Mouse (Mus musculus) heart, embryonic 13.5 days (tissue): Measurements from ENCODE around the gene Paqr5. TPM values are rescaled to one million over a fixed set of nuclear protein-coding genes. Genes with fewer than 3 reads are reported as not detected.

Source experiments
- ATAC-seq: fragments of 200-750 bp; cut with Nextera tagmentation; 2 replicates; pipeline ENCODE4 v1.8.0; 2017; ENCODE audit warnings: moderate TSS enrichment; ENCODE audit not compliant: insufficient number of reproducible peaks, low FRiP score, low TSS enrichment; ENCODE audit errors: extremely low read depth
- H3K27ac ChIP-seq: fragments of 300-500 bp; sonication (generic); replicated peaks from 2 replicates; pipeline ENCODE4 v1.5.1; 2015; ENCODE audit warnings: moderate library complexity, mild to moderate bottlenecking, inconsistent platforms
- H3K27me3 ChIP-seq: fragments of 300-500 bp; sonication (generic); replicated peaks from 2 replicates; pipeline ENCODE4 v1.6.1; 2015; ENCODE audit warnings: mild to moderate bottlenecking, inconsistent platforms
- H3K36me3 ChIP-seq: fragments of 300-500 bp; sonication (generic); 2 replicates; pipeline ENCODE4 v1.6.1; 2015; ENCODE audit warnings: mild to moderate bottlenecking, inconsistent platforms
- H3K4me1 ChIP-seq: fragments of 300-500 bp; sonication (generic); 2 replicates; pipeline ENCODE4 v1.6.1; 2015; ENCODE audit warnings: inconsistent platforms
- H3K4me2 ChIP-seq: fragments of 300-500 bp; sonication (generic); 2 replicates; pipeline ENCODE4 v1.6.1; 2015; ENCODE audit warnings: inconsistent platforms, mild to moderate bottlenecking, moderate library complexity
- H3K4me3 ChIP-seq: fragments of 300-500 bp; sonication (generic); 2 replicates; pipeline ENCODE4 v1.5.1; 2015; ENCODE audit warnings: moderate library complexity, mild to moderate bottlenecking, inconsistent platforms
- H3K9ac ChIP-seq: fragments of 300-500 bp; sonication (generic); 2 replicates; pipeline ENCODE4 v1.6.1; 2015; ENCODE audit warnings: inconsistent platforms, mild to moderate bottlenecking, moderate library complexity
- H3K9me3 ChIP-seq: fragments of 300-500 bp; sonication (generic); 2 replicates; pipeline ENCODE4 v1.6.1; 2016; ENCODE audit warnings: inconsistent platforms
- WGBS: fragments of 180-500 bp; shearing (Covaris S2); methylation state at CpG from one replicate; pipeline ENCODE4 v1.1.7; 2015; ENCODE audit warnings: mixed read lengths; 5-methylcytosine and 5-hydroxymethylcytosine counted together
- polyA plus RNA-seq: library from polyadenylated mRNA; unstranded; fragments of >200 nt; fragmentation: Nextera tagmentation; extraction: Ambion mirVana; gene quantifications from 2 replicates; pipeline ENCODE4 v1.2.1, GENCODE M21; 2015

Gene Paqr5
- polyA plus RNA-seq, 1 experiment from 2014 or later: 0.39 TPM

DNA sequence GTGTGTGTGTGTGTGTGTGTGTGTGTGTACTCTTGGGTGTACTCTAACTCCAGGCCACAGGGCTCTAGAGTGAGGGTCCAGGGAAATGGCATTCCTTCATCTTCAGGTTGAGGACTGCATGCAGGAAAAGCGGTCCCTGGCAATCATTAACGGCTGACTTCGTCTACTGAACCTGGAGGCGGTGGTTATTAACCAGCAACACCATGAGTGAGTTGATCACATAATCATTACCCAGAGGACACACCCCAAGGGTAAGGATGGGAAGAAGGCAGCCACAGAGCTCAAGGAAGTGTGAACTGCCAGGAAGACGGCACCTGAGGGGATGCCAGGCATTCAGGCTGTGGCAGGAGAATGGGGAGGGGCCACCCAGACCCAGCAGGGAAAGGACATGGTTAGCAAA is 18.3 kb downstream of the Paqr5 start:
- H3K9me3 ChIP-seq: no peaks in the 10 kb centered on the region
- no peaks in the 10 kb centered on the region for H3K36me3 ChIP-seq
- no peak overlapping the region for H3K9ac ChIP-seq
- peaks cover 24% of the 10 kb centered on the region for H3K4me1 ChIP-seq
- no peak for ATAC-seq
- peaks cover 17% of the 10 kb centered on the region; the same call in 1 of the 2 replicates for H3K27me3 ChIP-seq
- H3K4me2 ChIP-seq: no peak overlapping the region
- no peak overlapping the region for H3K27ac ChIP-seq
- H3K4me3 ChIP-seq: no peak overlapping the region
- WGBS: 66% methylated on average over 5 of the region's 5 CpGs

DNA sequence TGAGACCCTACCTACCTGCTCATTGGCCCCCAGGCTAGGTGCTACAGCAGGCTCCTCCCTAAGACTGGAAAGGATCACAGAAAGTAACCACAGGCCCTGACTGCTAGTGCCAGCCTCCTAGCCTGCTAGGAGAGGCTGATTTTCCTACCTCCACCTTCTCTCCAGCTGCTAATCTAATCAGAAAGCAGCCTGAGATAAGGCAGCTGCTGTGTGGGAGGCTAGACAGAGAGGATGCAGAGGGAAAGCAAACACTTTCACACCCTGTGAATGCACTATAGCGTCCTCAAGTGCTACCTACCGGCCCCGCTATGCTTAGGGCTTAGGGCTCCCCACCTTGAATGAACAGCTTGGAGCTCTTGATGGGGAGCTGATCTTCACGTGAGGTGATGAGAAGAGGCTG is 19.6 kb downstream of the Paqr5 start:
- Histone ChIP-seq H3K4me1 (peaks cover 24% of the 10 kb centered on the region), H3K27me3 (peaks cover 17% of the 10 kb centered on the region; the same call in 1 of the 2 replicates), H3K36me3 (no peaks in the 10 kb centered on the region), H3K4me2 (no peak overlapping the region), H3K9ac (no peak overlapping the region), H3K9me3 (no peaks in the 10 kb centered on the region), H3K4me3 (no peak overlapping the region), H3K27ac (no peak overlapping the region)
- WGBS: 17% methylated on average over 4 of the region's 4 CpGs
- no peak for ATAC-seq

DNA sequence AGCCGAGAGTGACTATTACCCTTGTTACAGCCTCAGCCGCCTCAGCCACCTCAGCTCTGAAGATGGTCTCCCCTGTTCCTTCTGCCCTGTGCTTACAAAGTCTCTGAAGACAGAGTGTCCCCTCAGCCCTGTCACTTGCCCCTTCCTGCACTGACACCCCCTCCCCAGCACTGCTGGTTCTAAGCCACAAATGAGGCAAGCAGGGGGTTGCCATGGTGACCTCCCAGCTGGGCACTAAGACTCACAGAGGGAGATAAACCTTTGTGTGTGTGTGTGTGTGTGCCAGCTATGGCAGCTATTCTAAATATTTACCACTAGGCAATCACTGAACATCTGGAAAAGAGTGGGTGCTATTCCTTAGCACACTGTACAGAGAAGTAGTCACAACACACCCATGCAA is 23.0 kb downstream of the Paqr5 start:
- Histone ChIP-seq H3K36me3 (no peaks in the 10 kb centered on the region), H3K4me3 (no peak overlapping the region), H3K4me1 (peaks cover 17% of the 10 kb centered on the region), H3K4me2 (no peak overlapping the region), H3K27me3 (peaks cover 18% of the 10 kb centered on the region; the same call in 1 of the 2 replicates), H3K9me3 (no peaks in the 10 kb centered on the region), H3K27ac (no peak overlapping the region), H3K9ac (no peak overlapping the region)
- 57% methylated on average over 2 of the region's 2 CpGs for WGBS
- no peak for ATAC-seq

DNA sequence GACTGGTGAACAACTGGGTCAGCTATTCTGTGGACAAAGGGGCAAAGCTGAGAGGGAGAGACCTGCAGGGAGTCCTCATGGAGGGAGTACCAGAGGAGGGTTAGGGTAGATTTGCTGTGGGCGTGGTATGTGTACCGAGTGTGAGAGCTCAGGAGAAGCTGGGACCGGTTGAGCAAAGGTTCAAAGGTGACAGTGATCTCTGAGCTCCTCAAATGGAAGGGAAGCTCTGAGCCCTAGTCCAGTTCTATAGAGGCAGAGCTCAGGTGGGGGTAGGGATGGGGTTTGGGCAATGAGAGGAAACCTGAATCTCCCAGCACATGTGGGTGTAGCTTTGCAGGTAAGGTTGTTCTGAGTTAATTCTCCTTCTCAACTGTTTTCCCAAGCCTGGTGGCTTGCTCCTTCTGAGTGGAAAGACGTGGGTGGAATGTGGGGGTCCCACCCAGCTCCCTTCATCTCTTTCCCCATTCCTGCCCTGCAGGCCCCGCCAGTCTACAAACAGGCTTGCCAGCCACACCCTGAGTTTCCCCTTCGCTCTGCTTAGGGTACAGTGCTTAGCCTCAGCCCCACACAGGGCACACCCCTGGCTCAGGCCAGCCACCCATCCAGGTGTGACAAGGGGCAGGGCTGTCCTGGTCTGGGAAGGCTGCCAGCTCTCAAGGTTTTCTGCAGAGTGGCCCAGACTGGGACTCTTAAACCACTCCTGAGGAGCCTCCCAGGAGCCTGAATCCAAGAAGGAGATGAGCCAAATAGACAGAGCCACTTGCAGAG is 26.8 kb downstream of the Paqr5 start:
- 71% methylated on average over 6 of the region's 6 CpGs for WGBS
- H3K27ac ChIP-seq: no peak overlapping the region
- ATAC-seq: no peak

DNA sequence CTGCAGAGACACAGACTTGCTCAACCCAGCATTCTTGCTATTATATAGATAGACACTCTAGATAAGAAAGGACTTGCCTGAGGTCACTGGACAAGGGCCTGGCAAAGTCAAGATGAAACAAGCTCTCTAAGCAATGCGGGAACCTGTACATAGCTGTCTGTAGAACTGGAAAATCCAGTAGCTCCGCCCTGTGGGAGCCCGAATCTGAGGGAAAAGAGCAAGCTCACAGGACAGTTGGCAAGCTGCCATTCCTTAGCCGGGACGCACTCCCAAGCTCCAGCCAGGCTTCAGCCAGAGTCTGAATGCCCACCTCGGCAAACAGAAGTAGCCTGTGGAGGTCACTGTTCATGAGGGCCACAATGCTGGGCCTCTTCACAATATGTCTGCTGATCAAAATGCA is 28.8 kb downstream of the Paqr5 start:
- WGBS: 22% methylated on average over 6 of the region's 6 CpGs
- no peaks in the 10 kb centered on the region for H3K9me3 ChIP-seq
- no peak overlapping the region for H3K4me3 ChIP-seq
- H3K27me3 ChIP-seq: peaks cover 7% of the 10 kb centered on the region; the same call in 1 of the 2 replicates
- peaks cover 7% of the 10 kb centered on the region; the same call in 1 of the 2 replicates for H3K4me1 ChIP-seq
- no peak for ATAC-seq
- no peaks in the 10 kb centered on the region for H3K36me3 ChIP-seq
- no peak overlapping the region for H3K27ac ChIP-seq
- no peak overlapping the region for H3K9ac ChIP-seq
- H3K4me2 ChIP-seq: no peak overlapping the region

More for the DNA sequence above, 26.8 kb downstream of the Paqr5 start:
- peaks cover 7% of the 10 kb centered on the region; the same call in 1 of the 2 replicates for H3K27me3 ChIP-seq
- no peaks in the 10 kb centered on the region for H3K36me3 ChIP-seq
- H3K4me1 ChIP-seq: peaks cover 13% of the 10 kb centered on the region
- H3K4me2 ChIP-seq: no peak overlapping the region
- H3K9ac ChIP-seq: no peak overlapping the region
- no peaks in the 10 kb centered on the region for H3K9me3 ChIP-seq
- H3K4me3 ChIP-seq: no peak overlapping the region

DNA sequence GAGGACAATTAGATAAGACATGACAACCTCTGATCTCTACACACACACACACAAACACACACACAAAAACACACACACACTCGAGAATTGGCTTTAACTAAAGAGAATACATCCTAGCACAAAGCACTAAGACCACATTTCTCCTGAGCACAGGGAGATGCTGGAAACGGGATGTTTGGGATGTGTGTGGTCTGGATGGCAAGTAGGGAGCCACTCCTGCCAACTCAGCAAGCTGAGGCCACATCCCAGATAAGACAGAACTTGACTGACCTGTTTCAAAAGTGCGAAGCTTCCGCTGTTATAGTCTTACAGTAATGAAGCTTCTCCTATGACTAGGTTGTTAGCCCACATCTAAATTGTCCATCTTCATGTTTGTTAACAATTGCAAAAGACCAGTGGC is 35.5 kb downstream of the Paqr5 start:
- 49% methylated on average over 4 of the region's 4 CpGs for WGBS
- H3K27me3 ChIP-seq: no peaks in the 10 kb centered on the region; the same call in 1 of the 2 replicates
- no peaks in the 10 kb centered on the region for H3K4me1 ChIP-seq
- no peak for ATAC-seq
- no peaks in the 10 kb centered on the region for H3K9me3 ChIP-seq
- no peak overlapping the region for H3K4me2 ChIP-seq
- H3K36me3 ChIP-seq: no peaks in the 10 kb centered on the region
- no peak overlapping the region for H3K4me3 ChIP-seq
- H3K9ac ChIP-seq: no peak overlapping the region
- H3K27ac ChIP-seq: no peak overlapping the region

DNA sequence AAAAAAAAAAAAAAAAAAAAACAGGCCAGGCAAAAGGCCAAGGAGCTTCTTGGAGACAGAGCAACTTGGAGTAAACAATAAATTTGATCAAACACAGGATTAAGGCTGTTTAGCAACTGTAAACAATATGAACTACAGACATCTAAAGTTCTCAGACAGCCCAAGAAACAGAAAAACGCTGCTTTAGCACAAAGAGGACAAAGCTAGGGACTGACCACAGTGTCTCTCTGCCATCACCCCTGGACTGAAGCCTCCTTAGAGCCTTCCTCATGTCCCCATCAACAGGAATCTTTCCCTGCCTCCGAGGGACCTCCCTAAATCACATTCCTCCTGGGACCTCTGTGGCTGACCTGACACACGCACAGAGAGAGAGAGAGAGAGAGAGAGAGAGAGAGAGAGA is 35.9 kb downstream of the Paqr5 start:
- Histone ChIP-seq H3K9me3 (no peaks in the 10 kb centered on the region), H3K27me3 (no peaks in the 10 kb centered on the region; the same call in 1 of the 2 replicates), H3K36me3 (no peaks in the 10 kb centered on the region), H3K27ac (no peak overlapping the region), H3K4me2 (no peak overlapping the region), H3K9ac (no peak overlapping the region), H3K4me1 (no peaks in the 10 kb centered on the region), H3K4me3 (no peak overlapping the region)
- ATAC-seq: no peak
- 19% methylated on average over 3 of the region's 3 CpGs for WGBS

DNA sequence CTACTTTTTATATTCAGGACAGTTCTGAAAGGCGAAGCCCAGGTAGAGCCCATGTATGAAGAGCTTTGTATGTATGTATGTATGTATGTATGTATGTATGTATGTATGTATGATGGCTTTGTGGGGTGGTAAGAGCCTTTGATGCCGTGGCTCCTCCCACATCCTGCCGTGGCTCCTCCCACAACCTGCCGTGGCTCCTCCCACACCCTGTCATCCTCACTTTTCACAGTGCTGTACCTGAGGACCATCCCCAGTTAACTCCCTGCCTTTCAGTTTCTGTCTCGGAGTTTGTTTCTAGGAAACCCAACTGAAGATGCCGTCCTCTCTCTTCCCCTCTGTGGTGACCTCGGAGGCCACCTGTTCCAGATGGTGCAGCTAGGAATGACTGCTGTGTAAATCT is 40.6 kb downstream of the Paqr5 start:
- H3K4me3 ChIP-seq: no peak overlapping the region
- 0 out of 2 replicates have a peak, but pooled peaks cover 3% of the 10 kb centered on the region for H3K4me1 ChIP-seq
- H3K4me2 ChIP-seq: no peak overlapping the region
- no peak overlapping the region for H3K9ac ChIP-seq
- no peaks in the 10 kb centered on the region; the same call in 1 of the 2 replicates for H3K27me3 ChIP-seq
- H3K27ac ChIP-seq: no peak overlapping the region
- H3K9me3 ChIP-seq: no peaks in the 10 kb centered on the region
- H3K36me3 ChIP-seq: no peaks in the 10 kb centered on the region
- ATAC-seq: no peak
- 80% methylated on average over 7 of the region's 7 CpGs for WGBS

DNA sequence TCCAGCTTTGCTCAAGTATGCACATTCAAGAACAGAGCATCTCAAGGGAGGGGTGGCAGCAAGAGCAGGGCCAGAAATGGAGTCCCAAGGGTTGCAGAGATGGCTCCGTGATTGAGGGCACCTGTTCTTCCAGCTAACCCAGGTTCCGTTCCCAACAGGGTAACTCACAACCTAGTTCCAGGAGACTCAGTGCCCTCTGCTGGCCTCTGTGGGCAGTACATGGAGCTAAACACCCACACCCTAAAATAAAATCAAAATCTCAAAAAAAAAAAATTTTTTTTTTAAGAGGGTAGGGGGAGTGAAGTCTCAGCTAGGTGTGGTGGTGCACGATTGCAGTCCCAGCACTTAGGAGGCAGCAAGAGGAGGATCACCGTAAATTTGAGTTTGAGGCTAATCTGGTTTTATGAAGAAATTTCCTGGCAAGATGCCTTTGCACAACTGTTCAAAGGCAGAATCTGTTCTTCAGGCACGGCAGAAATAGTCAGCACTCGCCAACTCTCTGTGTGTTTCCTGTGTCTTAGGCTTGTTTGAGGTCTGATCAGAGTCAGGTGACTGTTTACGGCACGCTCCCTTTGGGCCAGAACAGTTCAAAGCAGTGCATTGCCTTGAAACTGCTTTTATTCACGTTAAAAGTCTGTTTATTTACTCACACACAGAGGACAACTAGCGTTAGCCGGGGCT is 41.3 kb downstream of the Paqr5 start:
- H3K9ac ChIP-seq: no peak overlapping the region
- 0 out of 2 replicates have a peak, but pooled peaks cover 3% of the 10 kb centered on the region for H3K4me1 ChIP-seq
- no peak overlapping the region for H3K4me2 ChIP-seq
- no peak for ATAC-seq
- H3K9me3 ChIP-seq: no peaks in the 10 kb centered on the region
- H3K36me3 ChIP-seq: no peaks in the 10 kb centered on the region
- H3K27ac ChIP-seq: no peak overlapping the region
- 48% methylated on average over 11 of the region's 11 CpGs for WGBS
- no peak overlapping the region for H3K4me3 ChIP-seq
- H3K27me3 ChIP-seq: no peaks in the 10 kb centered on the region; the same call in 1 of the 2 replicates

DNA sequence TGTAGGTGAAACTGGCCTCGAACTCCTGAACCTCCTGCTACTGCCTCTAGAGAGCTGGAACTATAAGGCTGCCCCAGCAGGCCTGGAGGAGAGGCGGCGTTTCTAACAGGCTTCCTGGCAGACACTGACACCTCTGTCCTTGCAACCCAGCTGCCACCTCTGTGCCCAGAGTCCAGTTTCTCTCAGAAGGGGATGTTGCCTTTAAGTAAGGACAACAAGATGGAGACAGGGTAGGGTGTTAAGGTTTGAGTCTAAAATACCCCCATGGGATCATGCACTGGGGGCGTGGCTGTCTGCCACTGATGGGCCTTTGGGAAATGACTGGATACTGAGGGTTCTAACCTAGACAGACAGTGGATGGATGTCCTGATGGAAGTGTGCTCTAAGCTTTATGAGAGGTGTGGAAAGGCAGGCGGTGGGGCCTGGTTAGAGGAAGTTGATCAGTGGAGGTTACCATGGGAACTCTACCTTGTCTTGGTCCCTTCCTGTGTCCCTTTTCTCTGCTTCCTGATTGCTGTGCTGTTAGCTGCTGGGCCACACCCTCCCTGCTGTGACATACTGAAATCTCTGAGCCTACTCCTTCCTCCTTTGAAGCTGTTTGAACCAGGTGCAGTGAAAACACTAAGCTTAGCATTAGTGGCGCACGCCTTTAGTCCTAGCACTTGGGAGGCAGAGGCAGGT is 43.6 kb downstream of the Paqr5 start:
- Histone ChIP-seq H3K27me3 (no peaks in the 10 kb centered on the region; the same call in 1 of the 2 replicates), H3K4me3 (no peak overlapping the region), H3K4me2 (no peak overlapping the region), H3K9ac (no peak overlapping the region), H3K27ac (no peak overlapping the region), H3K36me3 (no peaks in the 10 kb centered on the region), H3K4me1 (0 out of 2 replicates have a peak, but pooled peaks cover 3% of the 10 kb centered on the region), H3K9me3 (no peaks in the 10 kb centered on the region)
- 79% methylated on average over 7 of the region's 7 CpGs for WGBS
- no peak for ATAC-seq

DNA sequence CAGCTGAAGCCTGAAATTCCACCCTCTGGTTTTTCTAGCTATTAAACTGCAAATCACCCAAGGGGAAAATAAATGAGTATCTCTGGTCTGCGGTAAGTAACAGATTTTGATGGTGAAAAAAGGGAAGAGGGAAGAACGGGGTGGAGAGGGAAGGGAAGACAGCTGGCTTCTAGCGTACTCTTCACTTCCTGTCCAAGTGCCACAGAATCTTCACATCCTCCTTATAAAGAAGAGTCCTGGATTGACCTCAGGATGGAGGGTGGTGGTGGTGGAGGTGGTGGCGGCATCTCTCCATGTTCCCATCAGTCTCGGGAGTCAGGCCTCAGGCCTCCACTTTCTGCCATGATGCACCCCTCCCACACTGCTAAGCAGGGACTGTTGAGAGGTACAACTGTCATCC is 44.8 kb downstream of the Paqr5 start:
- H3K27me3 ChIP-seq: no peaks in the 10 kb centered on the region
- no peaks in the 10 kb centered on the region for H3K9me3 ChIP-seq
- no peak overlapping the region for H3K4me2 ChIP-seq
- no peak overlapping the region for H3K4me3 ChIP-seq
- no peak overlapping the region for H3K9ac ChIP-seq
- H3K4me1 ChIP-seq: 0 out of 2 replicates have a peak, but pooled peaks cover 3% of the 10 kb centered on the region
- ATAC-seq: no peak
- WGBS: 70% methylated on average over 5 of the region's 5 CpGs
- no peak overlapping the region for H3K27ac ChIP-seq
- H3K36me3 ChIP-seq: no peaks in the 10 kb centered on the region
